Mouse (Mus musculus): Measurements from ENCODE around the gene Olfr706. TPM values are rescaled to one million over a fixed set of nuclear protein-coding genes. Genes with fewer than 3 reads are reported as not detected.
"Not testable (repeated sequence)": the region's sequence is repeated elsewhere in the genome, so short reads cannot be mapped to it uniquely, and the experiment has no call there.

Gene Olfr706
- not detected in 2 replicates for polyA plus RNA-seq (2015; fragmentation: Nextera tagmentation; extraction: Ambion mirVana)

- no peaks in the 10 kb centered on the region for H3K9me3 ChIP-seq (ENCODE audit: control insufficient read depth, low read length)
- H3K4me2 ChIP-seq (ENCODE audit: low read depth, low read length), result no peak within 1 kb of the TSS
- 86% methylated on average over 2 of the region's 2 CpGs for WGBS
- no peaks in the 10 kb centered on the region for H3K4me1 ChIP-seq (ENCODE audit: control insufficient read depth, insufficient read depth, low read length)
- no peaks in the 10 kb centered on the region for H3K27me3 ChIP-seq (replicated peaks; ENCODE audit: control insufficient read depth, insufficient read depth, low read length)
- H3K36me3 ChIP-seq (ENCODE audit: control insufficient read depth, insufficient read depth, low read length), result no peaks in the 10 kb centered on the region
- H3K4me3 ChIP-seq (ENCODE audit: low read length), result no peak within 1 kb of the TSS
- no peak within 1 kb of the TSS for H3K9ac ChIP-seq (ENCODE audit: low read depth, low read length)
- no peak within 1 kb of the TSS for H3K27ac ChIP-seq (ENCODE audit: low read length)
- ATAC-seq, result no peak
Observed at GRCm38 (mm10) chr7:106888062-106888461, at the start of gene Olfr706. TSS of gene Olfr706 (minus strand) at chr7:106888162.

GRCm38 (mm10) chr7:106932119-106932518 lies 44.2 kb upstream of the Olfr706 start, which contains the start of gene Olfr709-ps1:
TSS of gene Olfr709-ps1 (minus strand) at chr7:106932219.
- H3K4me2 ChIP-seq (ENCODE audit: low read depth, low read length), result no peak within 1 kb of the TSS
- H3K27ac ChIP-seq (ENCODE audit: low read length), result no peak within 1 kb of the TSS
- H3K4me3 ChIP-seq (ENCODE audit: low read length), result no peak within 1 kb of the TSS
- no peak for ATAC-seq
- no peaks in the 10 kb centered on the region for H3K36me3 ChIP-seq (ENCODE audit: control insufficient read depth, insufficient read depth, low read length)
- H3K4me1 ChIP-seq (ENCODE audit: control insufficient read depth, insufficient read depth, low read length), result no peaks in the 10 kb centered on the region
- H3K27me3 ChIP-seq (replicated peaks; ENCODE audit: control insufficient read depth, insufficient read depth, low read length), result no peaks in the 10 kb centered on the region
- H3K9me3 ChIP-seq (ENCODE audit: control insufficient read depth, low read length), result no peaks in the 10 kb centered on the region
- H3K9ac ChIP-seq (ENCODE audit: low read depth, low read length), result no peak within 1 kb of the TSS

DNA sequence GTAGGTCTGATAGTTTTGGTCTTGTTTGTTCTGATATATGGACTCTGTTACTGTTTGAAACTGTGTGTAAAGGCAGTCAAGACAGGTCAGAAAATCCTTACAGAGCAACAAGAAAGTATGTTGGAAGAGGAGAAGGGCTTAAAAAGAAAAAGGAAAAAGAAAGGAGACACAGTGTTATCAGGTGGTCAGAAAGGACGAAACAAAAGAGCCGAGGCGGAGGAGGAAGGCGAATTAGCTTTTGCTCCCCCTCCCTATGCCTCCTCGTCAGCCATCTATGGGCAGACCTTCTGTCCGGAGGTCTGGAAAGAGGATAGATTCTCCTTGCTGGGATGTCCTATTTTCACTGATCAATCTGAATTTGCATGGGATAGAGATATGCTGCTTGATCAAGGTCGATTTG lies 33.0 kb upstream of the Olfr706 start:
- not testable (repeated sequence) for H3K27ac ChIP-seq (ENCODE audit: low read length); ATAC-seq; H3K36me3 ChIP-seq (ENCODE audit: control insufficient read depth, insufficient read depth, low read length); H3K4me1 ChIP-seq (ENCODE audit: control insufficient read depth, insufficient read depth, low read length); H3K4me2 ChIP-seq (ENCODE audit: low read depth, low read length); H3K4me3 ChIP-seq (ENCODE audit: low read length); H3K9ac ChIP-seq (ENCODE audit: low read depth, low read length); H3K27me3 ChIP-seq (replicated peaks; ENCODE audit: control insufficient read depth, insufficient read depth, low read length); H3K9me3 ChIP-seq (ENCODE audit: control insufficient read depth, low read length)
- WGBS, result 85% methylated on average over 6 of the region's 7 CpGs

- WGBS, result 64% methylated on average over 2 of the region's 2 CpGs
- Histone ChIP-seq H3K9me3 (ENCODE audit: control insufficient read depth, low read length) (no peaks in the 10 kb centered on the region), H3K4me1 (ENCODE audit: control insufficient read depth, insufficient read depth, low read length) (no peaks in the 10 kb centered on the region), H3K4me2 (ENCODE audit: low read depth, low read length) (no peak within 1 kb of the TSS), H3K36me3 (ENCODE audit: control insufficient read depth, insufficient read depth, low read length) (no peaks in the 10 kb centered on the region), H3K9ac (ENCODE audit: low read depth, low read length) (no peak within 1 kb of the TSS), H3K27ac (ENCODE audit: low read length) (no peak within 1 kb of the TSS), H3K4me3 (ENCODE audit: low read length) (no peak within 1 kb of the TSS), H3K27me3 (replicated peaks; ENCODE audit: control insufficient read depth, insufficient read depth, low read length) (no peaks in the 10 kb centered on the region)
- no peak for ATAC-seq
Observed at GRCm38 (mm10) chr7:106907676-106908075, 19.7 kb upstream of the Olfr706 start, which contains the start of gene Olfr1532-ps1. TSS of gene Olfr1532-ps1 (plus strand) at chr7:106908001.

DNA sequence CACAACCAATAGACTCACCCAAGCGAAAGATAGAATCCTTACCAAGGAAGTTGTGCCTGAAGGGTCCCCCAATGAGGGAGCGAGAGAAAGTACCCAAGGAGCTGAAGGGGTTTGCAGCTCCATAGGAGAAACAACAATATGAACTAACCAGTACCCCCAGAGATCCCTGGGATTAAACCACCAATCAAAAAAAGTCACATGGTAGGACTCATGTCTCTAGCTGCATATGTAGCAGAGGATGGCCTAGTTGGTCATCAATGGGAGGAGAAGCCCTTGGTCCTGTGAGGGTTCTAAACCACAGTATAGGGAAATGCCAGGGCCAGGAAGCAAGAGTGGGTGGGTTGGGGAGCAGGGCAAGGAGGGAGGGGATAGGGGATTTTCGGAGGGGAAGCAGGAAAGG lies 13.2 kb upstream of the Olfr706 start, which contains the start of gene Olfr707:
Olfr707 (minus strand) TSS at position 101 of the 400 bp plus-strand sequence.
- not testable (repeated sequence) for ATAC-seq; H3K9ac ChIP-seq (ENCODE audit: low read depth, low read length); H3K9me3 ChIP-seq (ENCODE audit: control insufficient read depth, low read length); H3K36me3 ChIP-seq (ENCODE audit: control insufficient read depth, insufficient read depth, low read length); H3K4me2 ChIP-seq (ENCODE audit: low read depth, low read length); H3K27me3 ChIP-seq (replicated peaks; ENCODE audit: control insufficient read depth, insufficient read depth, low read length); H3K4me1 ChIP-seq (ENCODE audit: control insufficient read depth, insufficient read depth, low read length); H3K27ac ChIP-seq (ENCODE audit: low read length); H3K4me3 ChIP-seq (ENCODE audit: low read length)
- WGBS, result 88% methylated on average over 3 of the region's 3 CpGs

DNA sequence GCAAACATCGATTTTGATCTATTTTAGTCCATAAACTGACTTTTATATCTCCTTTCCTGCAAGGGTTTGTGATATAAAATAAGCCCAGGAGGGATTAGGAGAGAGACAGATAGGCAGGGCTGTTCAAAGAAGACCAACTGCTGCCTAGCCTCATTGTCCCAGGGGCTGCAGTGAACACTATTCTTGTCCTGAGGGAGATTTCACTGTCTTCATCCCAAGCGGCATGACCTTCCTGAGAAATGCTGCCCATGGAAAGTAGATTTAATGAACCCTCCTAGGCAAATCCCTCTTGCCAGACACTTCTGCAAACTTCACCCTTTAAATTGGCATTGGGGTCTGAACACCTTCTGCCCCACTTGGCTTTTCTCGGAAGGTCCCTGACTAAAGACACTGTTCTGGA lies 11.2 kb downstream of the Olfr706 start, which contains the start of gene Olfr705:
Olfr705 (minus strand) TSS at position 101 of the 400 bp plus-strand sequence.
- no peaks in the 10 kb centered on the region for H3K36me3 ChIP-seq (ENCODE audit: control insufficient read depth, insufficient read depth, low read length)
- 81% methylated on average over 3 of the region's 3 CpGs for WGBS
- H3K9ac ChIP-seq (ENCODE audit: low read depth, low read length), result no peak within 1 kb of the TSS
- no peaks in the 10 kb centered on the region for H3K9me3 ChIP-seq (ENCODE audit: control insufficient read depth, low read length)
- H3K4me2 ChIP-seq (ENCODE audit: low read depth, low read length), result no peak within 1 kb of the TSS
- no peak within 1 kb of the TSS for H3K4me3 ChIP-seq (ENCODE audit: low read length)
- no peaks in the 10 kb centered on the region for H3K27me3 ChIP-seq (replicated peaks; ENCODE audit: control insufficient read depth, insufficient read depth, low read length)
- H3K4me1 ChIP-seq (ENCODE audit: control insufficient read depth, insufficient read depth, low read length), result no peaks in the 10 kb centered on the region
- H3K27ac ChIP-seq (ENCODE audit: low read length), result no peak within 1 kb of the TSS
- no peak for ATAC-seq

- Histone ChIP-seq H3K27me3 (replicated peaks; ENCODE audit: control insufficient read depth, insufficient read depth, low read length) (no peaks in the 10 kb centered on the region), H3K27ac (ENCODE audit: low read length) (no peak within 1 kb of the TSS), H3K4me1 (ENCODE audit: control insufficient read depth, insufficient read depth, low read length) (no peaks in the 10 kb centered on the region), H3K36me3 (ENCODE audit: control insufficient read depth, insufficient read depth, low read length) (no peaks in the 10 kb centered on the region), H3K9me3 (ENCODE audit: control insufficient read depth, low read length) (no peaks in the 10 kb centered on the region), H3K4me2 (ENCODE audit: low read depth, low read length) (no peak within 1 kb of the TSS), H3K4me3 (ENCODE audit: low read length) (no peak within 1 kb of the TSS), H3K9ac (ENCODE audit: low read depth, low read length) (no peak within 1 kb of the TSS)
- no peak for ATAC-seq
Observed at GRCm38 (mm10) chr7:106862885-106863284, 25.1 kb downstream of the Olfr706 start, which contains the start of gene Olfr704. TSS of gene Olfr704 (plus strand) at chr7:106863185.

GRCm38 (mm10) chr7:106843060-106843459 lies 44.9 kb downstream of the Olfr706 start, which contains the start of gene Olfr703:
TSS of gene Olfr703 (plus strand) at chr7:106843360.
- Histone ChIP-seq H3K27ac (ENCODE audit: low read length) (no peak within 1 kb of the TSS), H3K4me1 (ENCODE audit: control insufficient read depth, insufficient read depth, low read length) (no peaks in the 10 kb centered on the region), H3K4me2 (ENCODE audit: low read depth, low read length) (no peak within 1 kb of the TSS), H3K9ac (ENCODE audit: low read depth, low read length) (no peak within 1 kb of the TSS), H3K36me3 (ENCODE audit: control insufficient read depth, insufficient read depth, low read length) (no peaks in the 10 kb centered on the region), H3K4me3 (ENCODE audit: low read length) (no peak within 1 kb of the TSS), H3K9me3 (ENCODE audit: control insufficient read depth, low read length) (no peaks in the 10 kb centered on the region), H3K27me3 (replicated peaks; ENCODE audit: control insufficient read depth, insufficient read depth, low read length) (no peaks in the 10 kb centered on the region)
- WGBS, result 62% methylated on average over 2 of the region's 2 CpGs
- ATAC-seq, result no peak

DNA sequence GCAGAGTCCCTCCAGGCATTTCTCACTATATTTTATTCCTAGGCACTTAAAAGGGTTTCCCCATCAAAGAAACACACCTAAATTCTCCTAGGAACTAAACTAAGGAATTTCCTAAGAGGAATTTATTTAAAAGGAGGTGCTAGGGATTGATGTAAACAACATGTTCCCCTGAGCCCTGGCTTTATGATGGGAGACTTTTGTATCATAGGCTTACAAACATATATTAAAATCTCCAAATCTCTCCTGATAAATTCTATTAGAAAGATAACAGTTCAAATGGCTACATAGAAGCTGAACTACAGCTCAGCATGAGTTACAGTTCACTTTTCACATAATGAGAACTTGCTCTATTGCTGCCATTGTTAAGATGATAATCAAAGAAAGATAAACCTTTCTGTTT lies 54.2 kb downstream of the Olfr706 start, which contains the start of gene Olfr702:
Olfr702 (minus strand) TSS at position 101 of the 400 bp plus-strand sequence.
- no peak for ATAC-seq
- no peak within 1 kb of the TSS for H3K4me3 ChIP-seq (ENCODE audit: low read length)
- no peaks in the 10 kb centered on the region for H3K4me1 ChIP-seq (ENCODE audit: control insufficient read depth, insufficient read depth, low read length)
- H3K9ac ChIP-seq (ENCODE audit: low read depth, low read length), result no peak within 1 kb of the TSS
- H3K36me3 ChIP-seq (ENCODE audit: control insufficient read depth, insufficient read depth, low read length), result no peaks in the 10 kb centered on the region
- H3K27ac ChIP-seq (ENCODE audit: low read length), result no peak within 1 kb of the TSS
- H3K27me3 ChIP-seq (replicated peaks; ENCODE audit: control insufficient read depth, insufficient read depth, low read length), result no peaks in the 10 kb centered on the region
- no peak within 1 kb of the TSS for H3K4me2 ChIP-seq (ENCODE audit: low read depth, low read length)
- no peaks in the 10 kb centered on the region for H3K9me3 ChIP-seq (ENCODE audit: control insufficient read depth, low read length)

Measured in intestine, embryonic 16.5 days (tissue).